Mouse (Mus musculus) heart, embryonic 15.5 days (tissue): ENCODE measurements around the gene 1700017B05Rik. TPM values are rescaled to one million over a fixed set of nuclear protein-coding genes. Genes with fewer than 3 reads are reported as not detected.
"Not testable (repeated sequence)": the region's sequence is repeated elsewhere in the genome, so short reads cannot be mapped to it uniquely, and the experiment has no call there.

Experiments
- ATAC-seq: fragments of 200-750 bp; cut with Nextera tagmentation; replicated peaks from 2 replicates; pipeline ENCODE4 v1.8.0; 2017; ENCODE audit warnings: low read depth, moderate TSS enrichment; ENCODE audit not compliant: insufficient number of reproducible peaks, insufficient read depth, low FRiP score
- H3K27ac ChIP-seq: fragments of 300-500 bp; sonication (generic); 2 replicates; pipeline ENCODE4 v1.5.1; 2015; ENCODE audit warnings: mild to moderate bottlenecking, inconsistent platforms
- H3K27me3 ChIP-seq: fragments of 300-500 bp; sonication (generic); 2 replicates; pipeline ENCODE4 v1.6.1; 2015; ENCODE audit warnings: inconsistent platforms
- H3K36me3 ChIP-seq: fragments of 300-500 bp; sonication (generic); 2 replicates; pipeline ENCODE4 v1.6.1; 2015; ENCODE audit warnings: mild to moderate bottlenecking, inconsistent platforms
- H3K4me1 ChIP-seq: fragments of 300-500 bp; sonication (generic); replicated peaks from 2 replicates; pipeline ENCODE4 v1.6.1; 2015; ENCODE audit warnings: inconsistent platforms
- H3K4me2 ChIP-seq: fragments of 300-500 bp; sonication (generic); 2 replicates; pipeline ENCODE4 v1.6.1; 2015; ENCODE audit warnings: inconsistent platforms, mild to moderate bottlenecking, moderate library complexity
- H3K4me3 ChIP-seq: fragments of 300-500 bp; sonication (generic); 2 replicates; pipeline ENCODE4 v1.5.1; 2015; ENCODE audit warnings: mild to moderate bottlenecking, inconsistent platforms
- H3K9ac ChIP-seq: fragments of 300-500 bp; sonication (generic); 2 replicates; pipeline ENCODE4 v1.6.1; 2015; ENCODE audit warnings: mild to moderate bottlenecking, inconsistent platforms
- H3K9me3 ChIP-seq: fragments of 300-500 bp; sonication (generic); replicated peaks from 2 replicates; pipeline ENCODE4 v1.6.1; 2016; ENCODE audit warnings: inconsistent platforms
- WGBS: fragments of 180-500 bp; shearing (Covaris S2); methylation state at CpG from one replicate; pipeline ENCODE4 v1.1.7; 2015; ENCODE audit warnings: mixed read lengths; 5-methylcytosine and 5-hydroxymethylcytosine counted together
- polyA plus RNA-seq: library from polyadenylated mRNA; unstranded; fragments of >200 nt; fragmentation: Nextera tagmentation; extraction: Ambion mirVana; gene quantifications from 2 replicates; pipeline ENCODE4 v1.2.1, GENCODE M21; 2015

The 1700017B05Rik gene
- 9.1 and 13.9 TPM in 2 replicates for polyA plus RNA-seq

GRCm38 (mm10) chr9:57261913-57262794 lies at the start of gene 1700017B05Rik:
TSS of gene 1700017B05Rik (minus strand) at chr9:57262612.
- H3K9ac ChIP-seq = peak within 1 kb of the TSS; percentile 94
- peak within 1 kb of the TSS; percentile 97 for H3K4me2 ChIP-seq
- peaks cover 10% of the 10 kb centered on the region for H3K36me3 ChIP-seq
- ATAC-seq = peak; percentile 82
- WGBS = under 1% methylated on average over 86 of the region's 87 CpGs
- no peaks in the 10 kb centered on the region for H3K9me3 ChIP-seq
- peaks cover 43% of the 10 kb centered on the region for H3K4me1 ChIP-seq
- 0 out of 2 replicates have a peak, but pooled peaks cover 2% of the 10 kb centered on the region for H3K27me3 ChIP-seq
- H3K27ac ChIP-seq = peak within 1 kb of the TSS; percentile 83
- peak within 1 kb of the TSS; percentile 94 for H3K4me3 ChIP-seq

DNA sequence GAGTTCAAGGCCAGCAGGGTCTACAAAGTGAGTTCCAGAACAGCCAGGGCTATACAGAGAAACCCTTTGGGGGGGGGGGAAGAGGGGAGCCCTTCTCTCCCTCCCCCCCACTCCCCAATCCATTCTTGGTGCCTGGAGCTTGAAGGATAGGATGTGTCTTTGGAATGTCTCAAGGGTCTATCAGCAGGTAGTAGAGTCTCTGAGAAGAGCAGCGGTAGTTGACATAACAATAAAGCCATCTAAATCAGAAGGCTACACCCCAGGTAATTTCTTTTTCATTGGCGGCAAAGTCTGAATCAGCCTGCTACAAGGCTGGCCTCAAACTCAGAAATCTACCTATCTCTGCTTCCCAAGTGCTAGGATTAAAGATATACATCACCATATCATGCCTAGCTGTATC lies 48.5 kb upstream of the 1700017B05Rik start:
- Histone ChIP-seq H3K4me2 (no peak overlapping the region), H3K27ac (no peak overlapping the region), H3K9ac (no peak overlapping the region), H3K27me3 (no peaks in the 10 kb centered on the region), H3K36me3 (no peaks in the 10 kb centered on the region), H3K4me3 (no peak overlapping the region), H3K9me3 (no peaks in the 10 kb centered on the region), H3K4me1 (no peaks in the 10 kb centered on the region)
- 88% methylated on average over 2 of the region's 2 CpGs for WGBS
- no peak for ATAC-seq

- Histone ChIP-seq H3K27ac (no peak overlapping the region), H3K27me3 (no peaks in the 10 kb centered on the region), H3K9me3 (no peaks in the 10 kb centered on the region), H3K4me3 (no peak overlapping the region), H3K9ac (no peak overlapping the region), H3K4me2 (no peak overlapping the region), H3K4me1 (no peaks in the 10 kb centered on the region), H3K36me3 (no peaks in the 10 kb centered on the region)
- 82% methylated on average over 4 of the region's 4 CpGs for WGBS
- ATAC-seq = no peak
Observed at GRCm38 (mm10) chr9:57309353-57309752, 46.9 kb upstream of the 1700017B05Rik start.

GRCm38 (mm10) chr9:57307456-57307855 lies 45.0 kb upstream of the 1700017B05Rik start:
- WGBS = 48% methylated on average over 4 of the region's 4 CpGs
- no peak overlapping the region for H3K9ac ChIP-seq
- no peaks in the 10 kb centered on the region for H3K9me3 ChIP-seq
- ATAC-seq = no peak
- H3K27me3 ChIP-seq = no peaks in the 10 kb centered on the region
- H3K4me2 ChIP-seq = no peak overlapping the region
- no peak overlapping the region for H3K4me3 ChIP-seq
- no peaks in the 10 kb centered on the region for H3K36me3 ChIP-seq
- no peak overlapping the region for H3K27ac ChIP-seq
- no peaks in the 10 kb centered on the region for H3K4me1 ChIP-seq

DNA sequence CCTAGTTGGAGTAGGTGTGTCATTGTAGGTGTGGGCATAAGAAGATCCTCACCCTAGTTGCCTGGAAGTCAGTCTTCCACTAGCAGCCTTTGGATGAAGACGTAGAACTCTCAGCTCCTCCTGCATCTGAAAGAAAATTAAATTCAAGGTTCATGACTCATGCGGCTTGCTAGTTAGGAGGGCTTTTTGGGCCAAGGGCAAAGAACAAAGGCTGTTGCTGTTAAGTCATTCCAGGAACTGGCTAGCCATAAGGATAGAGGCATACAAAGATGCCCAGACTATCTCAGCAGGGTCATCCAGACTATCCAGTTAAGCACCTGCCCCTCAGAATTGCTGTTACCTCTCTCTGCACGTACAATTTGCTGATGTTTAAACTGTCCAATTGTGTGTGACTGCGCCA lies 42.3 kb upstream of the 1700017B05Rik start:
- H3K36me3 ChIP-seq, H3K9me3 ChIP-seq, H3K4me1 ChIP-seq, H3K27me3 ChIP-seq, H3K4me2 ChIP-seq, H3K4me3 ChIP-seq, ATAC-seq, H3K9ac ChIP-seq, H3K27ac ChIP-seq: not testable (repeated sequence)
- WGBS = 94% methylated on average over 4 of the region's 4 CpGs

DNA sequence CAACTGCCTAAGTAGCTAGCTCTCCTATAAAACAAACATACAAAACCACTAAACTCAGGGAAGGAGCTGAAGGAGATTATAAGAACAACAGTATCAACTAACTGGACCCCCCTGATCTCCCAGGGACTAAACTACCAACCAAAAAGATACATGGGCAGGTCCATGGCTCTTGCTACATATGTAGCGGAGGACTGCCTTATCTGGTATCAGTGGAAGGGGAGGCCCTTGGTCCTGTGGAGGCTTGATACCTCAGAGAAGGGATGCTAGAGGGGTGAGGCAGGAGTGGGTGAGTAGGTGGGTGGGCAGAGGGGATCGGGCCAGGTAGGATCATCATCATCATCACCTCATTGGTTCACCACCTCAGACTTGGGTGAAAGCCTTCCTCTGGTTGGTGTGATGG lies 41.8 kb upstream of the 1700017B05Rik start:
- Histone ChIP-seq H3K9me3 (no peaks in the 10 kb centered on the region), H3K4me3 (no peak overlapping the region), H3K36me3 (no peaks in the 10 kb centered on the region), H3K4me2 (no peak overlapping the region), H3K27ac (no peak overlapping the region), H3K9ac (no peak overlapping the region), H3K27me3 (no peaks in the 10 kb centered on the region), H3K4me1 (no peaks in the 10 kb centered on the region)
- WGBS = 91% methylated on average over 2 of the region's 2 CpGs
- no peak for ATAC-seq

GRCm38 (mm10) chr9:57303356-57303755 lies 40.9 kb upstream of the 1700017B05Rik start:
- Histone ChIP-seq H3K27ac (no peak overlapping the region), H3K36me3 (no peaks in the 10 kb centered on the region), H3K9ac (no peak overlapping the region), H3K4me3 (no peak overlapping the region), H3K9me3 (no peaks in the 10 kb centered on the region), H3K4me2 (no peak overlapping the region), H3K4me1 (no peaks in the 10 kb centered on the region), H3K27me3 (no peaks in the 10 kb centered on the region)
- ATAC-seq = no peak
- 76% methylated on average over 1 of the region's 1 CpGs for WGBS

GRCm38 (mm10) chr9:57300825-57301224 lies 38.4 kb upstream of the 1700017B05Rik start:
- Histone ChIP-seq H3K27me3 (no peaks in the 10 kb centered on the region), H3K9ac (no peak overlapping the region), H3K4me1 (no peaks in the 10 kb centered on the region), H3K9me3 (no peaks in the 10 kb centered on the region), H3K4me2 (no peak overlapping the region), H3K4me3 (no peak overlapping the region), H3K27ac (no peak overlapping the region), H3K36me3 (no peaks in the 10 kb centered on the region)
- ATAC-seq = no peak
- WGBS = 73% methylated on average over 2 of the region's 2 CpGs

DNA sequence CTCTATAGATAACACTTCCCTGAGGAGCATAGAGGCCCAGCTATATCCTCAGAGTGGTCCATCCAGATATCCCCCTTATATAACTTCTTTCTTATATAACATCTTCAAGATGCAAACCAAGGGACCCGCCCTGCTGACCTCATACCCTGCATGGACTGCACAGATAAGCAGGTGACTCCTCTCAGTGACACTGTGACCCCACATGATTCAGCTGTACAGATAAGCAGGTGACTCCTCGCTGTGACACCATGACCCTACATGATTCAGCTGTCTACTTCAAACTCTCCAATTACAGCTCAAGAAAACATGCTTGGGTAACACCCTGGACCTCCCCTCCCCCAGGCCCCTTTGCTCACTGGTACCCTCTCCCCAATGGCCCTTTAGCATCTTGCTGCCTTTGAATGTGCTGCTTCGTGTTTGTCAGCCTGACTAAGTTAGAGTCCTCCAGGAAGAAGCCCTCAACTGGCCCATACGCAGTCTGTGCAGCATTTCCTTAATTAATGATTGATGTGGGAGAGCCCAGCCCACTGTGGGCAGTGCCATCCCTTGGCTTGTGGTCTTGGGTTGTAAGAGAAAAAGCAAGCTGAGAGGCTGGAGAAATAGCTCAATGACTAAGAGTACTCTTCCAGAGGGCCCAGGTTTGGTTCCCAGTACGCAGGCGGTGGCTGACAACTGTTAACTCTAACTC lies 37.5 kb upstream of the 1700017B05Rik start:
- Histone ChIP-seq H3K4me3 (no peak overlapping the region), H3K36me3 (no peaks in the 10 kb centered on the region), H3K4me2 (no peak overlapping the region), H3K9ac (no peak overlapping the region), H3K4me1 (no peaks in the 10 kb centered on the region), H3K27ac (no peak overlapping the region), H3K9me3 (no peaks in the 10 kb centered on the region), H3K27me3 (no peaks in the 10 kb centered on the region)
- WGBS = 61% methylated on average over 6 of the region's 6 CpGs
- no peak; the same call in 1 of the 2 replicates for ATAC-seq

DNA sequence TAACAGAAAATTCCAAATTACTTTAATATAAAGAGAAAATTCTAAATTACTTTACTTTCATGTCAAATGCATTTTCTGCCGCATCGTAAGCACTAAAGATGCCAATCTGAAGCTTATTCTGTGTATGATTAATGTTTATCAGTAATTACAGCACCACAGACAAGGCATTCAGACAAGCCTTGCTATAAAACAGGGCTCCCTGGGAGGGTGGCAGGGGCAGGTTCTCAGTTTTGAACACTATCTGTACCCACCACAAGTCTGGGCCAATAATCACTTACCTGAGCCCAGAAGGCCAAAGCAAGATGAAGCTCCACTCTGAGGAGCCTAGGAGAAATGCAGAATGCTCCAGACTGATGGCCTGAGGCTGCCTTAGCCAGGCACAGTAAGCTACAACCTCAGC lies 35.5 kb upstream of the 1700017B05Rik start:
- Histone ChIP-seq H3K4me2 (no peak overlapping the region), H3K27ac (no peak overlapping the region), H3K36me3 (no peaks in the 10 kb centered on the region), H3K9me3 (no peaks in the 10 kb centered on the region), H3K4me1 (no peaks in the 10 kb centered on the region), H3K27me3 (no peaks in the 10 kb centered on the region), H3K9ac (no peak overlapping the region), H3K4me3 (no peak overlapping the region)
- ATAC-seq = no peak
- 92% methylated on average over 2 of the region's 2 CpGs for WGBS

DNA sequence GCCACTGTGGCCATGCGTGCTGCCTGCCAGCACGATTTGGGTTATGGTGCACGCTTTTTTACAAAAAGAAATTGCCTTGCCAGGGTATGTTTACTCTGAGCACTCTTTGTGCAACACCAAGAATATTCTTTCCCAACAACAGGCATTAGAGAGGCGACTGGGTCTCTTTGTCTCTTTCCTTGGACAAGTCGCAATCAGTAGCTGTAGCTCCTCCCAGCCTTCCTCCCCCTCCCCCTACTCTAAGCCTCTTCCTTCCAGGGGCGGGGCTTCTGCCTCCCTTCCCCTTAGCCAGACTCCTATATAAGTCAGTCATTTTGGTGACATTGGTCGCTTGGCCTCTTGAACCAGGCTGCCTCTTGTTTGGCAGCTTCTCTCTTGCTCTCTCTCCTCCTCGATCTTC lies 33.9 kb upstream of the 1700017B05Rik start:
- Histone ChIP-seq H3K36me3 (no peaks in the 10 kb centered on the region), H3K27ac (no peak overlapping the region), H3K4me3 (no peak overlapping the region), H3K4me1 (no peaks in the 10 kb centered on the region), H3K9me3 (no peaks in the 10 kb centered on the region), H3K9ac (no peak overlapping the region), H3K4me2 (no peak overlapping the region), H3K27me3 (no peaks in the 10 kb centered on the region)
- no peak for ATAC-seq
- WGBS = 64% methylated on average over 8 of the region's 8 CpGs
